Mouse (Mus musculus) adrenal gland, postnatal 36 days (tissue): ENCODE results near the gene Sptssa. TPM values are rescaled to one million over a fixed set of nuclear protein-coding genes. Genes with fewer than 3 reads are reported as not detected.

ENCODE experiments used
- DNase-seq, 2 experiments: peaks; one replicate each; pipeline ENCODE4 v3.0.0; 2021; ENCODE audit warnings: mixed read lengths in 1 of 2
- total RNA-seq, 2 experiments: library from RNA; stranded (reverse); gene quantifications; 2 replicates each; pipeline ENCODE4 v1.2.3; 2021

The Sptssa gene
- total RNA-seq, 2 experiments from 2014 or later = 77.3 to 110 TPM

- no peak for DNase-seq
Measured at GRCm38 (mm10) chr12:54655292-54656038, 908 bp downstream of the Sptssa start.

- no peak for DNase-seq
Measured at GRCm38 (mm10) chr12:54654741-54655140, 1.6 kb downstream of the Sptssa start.

GRCm38 (mm10) chr12:54654141-54654540, 2.2 kb downstream of the Sptssa start:
- DNase-seq = peak in 1 of 2 experiments; percentile 30

- DNase-seq = no peak
Measured at GRCm38 (mm10) chr12:54652346-54652745, 4.0 kb downstream of the Sptssa start.

GRCm38 (mm10) chr12:54651820-54652219, 4.6 kb downstream of the Sptssa start:
- no peak for DNase-seq

- DNase-seq = no peak
Measured at GRCm38 (mm10) chr12:54651158-54651557, 5.2 kb downstream of the Sptssa start.

- DNase-seq = no peak
Measured at GRCm38 (mm10) chr12:54644947-54645346, 11.4 kb downstream of the Sptssa start.

GRCm38 (mm10) chr12:54643320-54643892, 13.0 kb downstream of the Sptssa start:
- DNase-seq = no peak

GRCm38 (mm10) chr12:54641374-54641773, 15.0 kb downstream of the Sptssa start:
- DNase-seq = no peak

- no peak for DNase-seq
Measured at GRCm38 (mm10) chr12:54640259-54640658, 16.1 kb downstream of the Sptssa start.

- no peak for DNase-seq
Measured at GRCm38 (mm10) chr12:54637033-54637432, 19.3 kb downstream of the Sptssa start.

GRCm38 (mm10) chr12:54632141-54632540, 24.2 kb downstream of the Sptssa start:
- DNase-seq = no peak

- DNase-seq = no peak
Measured at GRCm38 (mm10) chr12:54621942-54622341, 34.4 kb downstream of the Sptssa start.

GRCm38 (mm10) chr12:54620042-54620705, 36.2 kb downstream of the Sptssa start:
- no peak for DNase-seq

GRCm38 (mm10) chr12:54608988-54609387, 47.4 kb downstream of the Sptssa start:
- DNase-seq = no peak

GRCm38 (mm10) chr12:54605203-54605602, 51.2 kb downstream of the Sptssa start:
- no peak for DNase-seq

- DNase-seq = no peak
Measured at GRCm38 (mm10) chr12:54603542-54604167, 52.7 kb downstream of the Sptssa start.

GRCm38 (mm10) chr12:54600482-54600881, 55.9 kb downstream of the Sptssa start:
- DNase-seq = no peak

GRCm38 (mm10) chr12:54598358-54598757, 58.0 kb downstream of the Sptssa start:
- DNase-seq = no peak

GRCm38 (mm10) chr12:54596715-54597114, 59.7 kb downstream of the Sptssa start:
- no peak for DNase-seq
